Mouse (Mus musculus): ENCODE data around the gene Sspo. TPM values are rescaled to one million over a fixed set of nuclear protein-coding genes. Genes with fewer than 3 reads are reported as not detected.

Gene Sspo
- total RNA-seq, 2 experiments from 2014 or later, result 0.56 to 0.74 TPM

DNA sequence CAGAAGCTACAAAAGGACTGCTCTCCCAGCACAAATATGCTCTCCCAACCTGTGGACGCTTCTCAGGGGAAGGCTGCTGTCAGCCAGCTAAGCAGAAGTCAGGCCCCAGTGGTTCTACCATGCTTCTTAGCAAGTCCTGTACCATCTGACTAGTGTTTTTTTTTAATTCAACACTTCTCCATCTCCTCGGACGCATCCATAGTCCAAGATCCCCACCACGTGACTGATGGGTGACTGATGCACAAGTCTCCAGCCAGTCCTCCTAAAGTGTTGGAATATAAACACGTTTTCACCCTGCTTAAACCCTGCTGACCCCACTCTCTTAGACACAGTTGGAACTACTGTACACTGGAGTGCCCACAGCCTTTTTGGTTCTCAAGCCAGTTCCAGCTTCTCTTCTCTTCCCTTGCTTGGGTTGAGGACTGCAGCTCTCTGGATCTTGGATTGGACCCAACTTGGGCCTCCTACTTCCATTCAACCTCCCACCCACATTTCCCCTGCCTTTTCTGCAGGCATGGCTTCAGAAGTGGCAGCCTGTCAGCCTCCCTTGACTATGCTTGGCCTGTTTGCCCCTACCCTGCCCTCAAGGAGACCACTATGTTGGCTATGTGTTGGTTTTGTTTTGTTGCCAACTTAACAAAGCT, 12.2 kb upstream of the Sspo start:
- DNase-seq (ENCODE audit: low spot score in 2 of 2), result peak in 1 of 2 experiments; percentile 32

DNA sequence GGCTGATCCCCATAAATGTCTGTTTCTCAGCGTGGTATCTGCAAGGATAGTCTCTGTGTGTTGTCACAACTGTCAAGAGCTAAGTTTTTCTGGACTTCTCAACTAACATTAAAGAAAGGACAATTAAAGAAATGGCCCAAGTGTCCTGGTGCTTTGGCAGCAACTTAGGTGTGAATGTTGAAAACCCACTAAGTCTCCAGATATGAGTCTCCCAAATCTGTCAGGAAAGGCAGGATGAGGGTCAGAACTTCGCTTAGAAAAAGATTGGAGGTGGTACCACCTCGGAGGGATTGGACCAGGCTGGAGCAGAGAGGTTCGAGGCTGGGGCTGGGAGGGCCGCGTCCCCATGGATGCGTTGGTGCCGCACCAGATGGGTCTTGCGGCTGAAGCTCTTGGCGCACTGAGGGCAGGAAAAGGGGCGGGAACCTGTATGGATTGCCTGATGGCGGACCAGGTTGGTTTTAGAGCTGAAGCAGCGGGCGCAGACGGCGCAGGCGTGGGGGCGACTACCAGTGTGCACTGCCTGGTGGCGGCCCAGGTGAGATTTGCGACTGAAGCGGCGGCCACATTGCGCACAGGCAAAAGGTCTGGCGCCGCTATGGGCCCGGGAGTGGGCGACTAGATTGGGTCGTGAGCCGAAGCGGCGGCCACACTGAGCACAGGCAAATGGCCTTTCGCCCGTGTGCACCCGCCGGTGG, 10.2 kb upstream of the Sspo start:
- DNase-seq (ENCODE audit: low spot score in 2 of 2), result no peak

DNA sequence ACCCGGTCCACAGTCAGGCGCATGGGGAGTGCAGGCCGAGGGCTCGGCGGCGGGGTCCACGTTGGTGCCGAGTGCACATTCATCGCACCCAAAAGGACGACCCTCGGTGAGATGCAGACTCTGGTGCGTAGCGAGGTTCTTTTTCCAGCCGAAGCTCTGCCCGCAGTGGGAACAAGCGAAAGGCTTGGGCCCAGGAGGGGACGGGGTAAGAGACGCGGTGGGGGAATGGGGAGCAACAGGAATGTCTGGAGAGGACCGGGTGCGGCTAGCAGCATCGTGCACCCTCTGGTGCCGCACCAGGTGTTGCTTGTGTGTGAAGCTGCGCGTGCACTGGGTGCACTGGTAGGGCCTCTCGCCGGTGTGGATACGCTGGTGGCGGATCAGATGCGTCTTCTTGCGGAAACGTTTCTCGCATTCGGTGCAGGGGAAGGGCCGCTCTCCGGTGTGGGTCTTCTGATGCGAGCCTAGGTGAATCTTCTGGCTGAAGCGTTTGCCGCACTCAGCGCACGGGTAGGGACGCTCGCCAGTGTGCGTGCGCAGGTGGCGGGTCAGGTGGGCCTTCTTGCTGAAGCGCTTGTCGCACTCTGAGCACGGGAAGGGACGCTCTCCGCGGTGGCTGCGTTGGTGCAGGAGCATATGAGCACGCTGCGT, 9.4 kb upstream of the Sspo start:
- DNase-seq (ENCODE audit: low spot score in 2 of 2), result no peak

DNA sequence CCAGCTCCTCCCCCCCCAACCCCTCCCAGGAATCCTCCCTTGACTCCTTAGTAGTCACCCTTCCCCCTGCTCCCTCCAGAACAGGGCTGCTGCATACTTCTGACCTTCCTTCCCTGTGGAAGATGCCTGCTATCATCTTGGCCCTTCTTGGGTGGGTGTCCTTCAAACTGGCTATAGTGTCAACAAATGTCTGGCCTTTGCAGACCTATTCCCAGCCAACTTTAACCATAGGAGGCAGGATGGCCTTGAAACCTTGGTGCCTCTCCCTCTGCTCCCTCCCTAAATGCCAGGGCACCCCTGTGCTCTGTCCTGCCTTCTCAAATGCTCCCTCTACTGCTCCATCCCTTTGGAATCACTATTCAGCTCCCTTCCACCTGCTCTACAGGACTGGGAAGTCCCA, 8.4 kb upstream of the Sspo start:
- no peak for DNase-seq (ENCODE audit: low spot score in 2 of 2)

DNA sequence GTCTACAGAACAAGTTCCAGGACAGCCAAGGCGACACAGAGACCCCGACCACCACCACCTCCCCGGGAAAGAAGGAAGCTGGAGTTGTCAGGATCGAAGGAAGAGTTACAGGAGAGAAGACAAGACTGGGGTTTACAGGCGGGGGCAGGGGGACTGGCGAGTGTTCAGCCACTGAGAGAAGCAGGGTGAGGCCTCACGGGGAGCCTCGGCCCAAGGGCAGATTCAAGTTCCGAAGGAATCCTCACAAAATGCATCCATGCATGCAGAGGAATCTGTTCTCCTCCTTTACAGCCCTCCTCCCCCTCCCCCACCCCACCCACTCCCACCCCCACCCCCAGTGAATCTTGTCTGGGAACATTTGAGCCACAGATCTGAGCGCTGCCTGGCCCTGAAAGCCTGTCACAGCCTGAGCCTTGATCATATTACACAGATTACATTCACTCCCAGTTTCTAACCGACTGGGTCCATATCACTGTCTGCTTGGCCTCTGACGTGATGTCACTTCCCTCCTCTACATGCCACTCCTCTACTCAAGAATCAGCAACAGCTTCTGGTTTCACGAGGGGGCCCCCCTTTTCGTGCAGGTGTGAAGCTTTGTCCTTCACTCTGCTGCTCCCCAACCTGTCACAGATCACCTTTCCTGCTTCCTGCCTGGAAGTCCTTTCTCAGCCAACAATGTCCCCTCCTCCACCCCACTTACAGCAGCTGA, 7.6 kb upstream of the Sspo start:
- DNase-seq (ENCODE audit: low spot score in 2 of 2), result no peak

DNA sequence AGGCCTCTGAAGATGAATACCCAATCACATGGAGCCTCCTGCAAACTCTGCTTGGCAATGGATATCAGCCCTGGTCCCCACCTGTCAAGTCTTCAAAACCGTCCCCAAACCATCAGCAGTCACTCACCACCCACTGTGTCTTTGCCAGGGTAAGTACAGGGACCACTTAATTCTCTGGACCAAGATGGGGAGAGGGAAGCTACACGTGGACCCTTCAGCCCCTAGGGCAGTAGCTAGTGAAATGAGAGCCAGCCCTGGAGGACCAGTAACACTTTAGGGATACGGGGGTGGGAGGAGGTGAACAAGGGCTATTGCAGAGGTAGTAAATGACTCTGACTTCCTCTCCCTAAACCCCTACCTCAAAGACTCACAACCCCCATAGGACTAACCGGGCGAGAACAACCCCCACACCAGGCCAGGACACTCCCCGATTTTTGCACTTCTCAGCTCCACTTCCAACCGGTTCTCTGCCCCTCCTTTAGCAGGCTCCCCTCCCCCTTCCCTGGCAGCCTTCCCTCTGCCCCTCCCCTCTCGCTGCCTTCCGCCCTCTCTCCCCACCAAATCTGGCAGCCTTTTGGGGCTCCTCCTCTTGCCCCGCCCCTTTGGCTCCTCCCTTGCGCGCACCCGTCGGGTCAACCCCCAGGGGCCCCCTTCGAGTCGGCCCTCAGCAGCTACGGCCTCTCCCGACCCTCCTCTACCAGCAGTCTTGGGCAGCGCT, 4.3 kb upstream of the Sspo start:
- DNase-seq (ENCODE audit: low spot score in 2 of 2), result peak; percentile 84 to 86

DNA sequence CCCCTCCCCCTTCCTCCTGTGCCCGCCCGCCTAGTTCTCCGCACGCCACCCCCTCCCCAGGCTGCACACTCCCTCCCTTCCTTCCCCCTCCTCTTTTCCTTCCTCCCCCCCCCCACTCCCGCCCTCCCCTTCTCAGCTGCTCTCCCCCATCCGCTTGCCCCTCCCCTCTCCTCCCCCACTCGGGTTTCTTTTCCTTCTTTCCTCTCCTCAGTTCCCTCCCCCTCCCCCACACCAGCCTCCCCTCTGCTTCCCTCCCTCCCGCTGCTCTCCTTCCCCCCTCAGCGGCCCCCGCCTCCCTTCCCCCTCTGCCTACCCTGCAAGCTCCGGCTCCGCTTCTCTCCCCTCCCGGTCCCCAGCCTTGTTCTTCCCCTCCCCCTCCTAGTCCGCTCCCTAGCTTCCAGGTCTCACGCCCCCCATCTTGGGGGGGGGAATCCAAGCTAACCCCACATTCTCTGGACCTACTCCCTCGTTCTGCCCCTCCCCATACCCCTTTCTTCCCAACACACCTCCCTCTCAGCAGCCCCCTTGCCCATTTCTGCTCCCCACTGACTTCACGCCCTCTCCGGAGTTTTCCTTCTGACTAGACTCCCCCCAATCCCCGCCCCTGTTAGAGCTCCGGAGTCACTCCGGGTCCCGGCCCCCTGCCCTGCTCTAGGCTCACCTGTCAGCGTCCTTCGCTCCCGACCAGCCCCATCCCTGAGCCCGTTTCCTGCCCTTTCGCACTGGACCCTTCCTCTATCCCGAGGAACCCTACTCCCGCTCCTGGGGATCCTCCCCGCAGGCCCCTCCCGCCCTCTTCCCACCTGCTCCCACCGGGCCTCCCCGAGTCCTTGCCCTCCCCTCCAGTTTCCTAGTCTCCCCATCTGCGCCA, 3.5 kb upstream of the Sspo start:
- DNase-seq (ENCODE audit: low spot score in 2 of 2), result no peak

DNA sequence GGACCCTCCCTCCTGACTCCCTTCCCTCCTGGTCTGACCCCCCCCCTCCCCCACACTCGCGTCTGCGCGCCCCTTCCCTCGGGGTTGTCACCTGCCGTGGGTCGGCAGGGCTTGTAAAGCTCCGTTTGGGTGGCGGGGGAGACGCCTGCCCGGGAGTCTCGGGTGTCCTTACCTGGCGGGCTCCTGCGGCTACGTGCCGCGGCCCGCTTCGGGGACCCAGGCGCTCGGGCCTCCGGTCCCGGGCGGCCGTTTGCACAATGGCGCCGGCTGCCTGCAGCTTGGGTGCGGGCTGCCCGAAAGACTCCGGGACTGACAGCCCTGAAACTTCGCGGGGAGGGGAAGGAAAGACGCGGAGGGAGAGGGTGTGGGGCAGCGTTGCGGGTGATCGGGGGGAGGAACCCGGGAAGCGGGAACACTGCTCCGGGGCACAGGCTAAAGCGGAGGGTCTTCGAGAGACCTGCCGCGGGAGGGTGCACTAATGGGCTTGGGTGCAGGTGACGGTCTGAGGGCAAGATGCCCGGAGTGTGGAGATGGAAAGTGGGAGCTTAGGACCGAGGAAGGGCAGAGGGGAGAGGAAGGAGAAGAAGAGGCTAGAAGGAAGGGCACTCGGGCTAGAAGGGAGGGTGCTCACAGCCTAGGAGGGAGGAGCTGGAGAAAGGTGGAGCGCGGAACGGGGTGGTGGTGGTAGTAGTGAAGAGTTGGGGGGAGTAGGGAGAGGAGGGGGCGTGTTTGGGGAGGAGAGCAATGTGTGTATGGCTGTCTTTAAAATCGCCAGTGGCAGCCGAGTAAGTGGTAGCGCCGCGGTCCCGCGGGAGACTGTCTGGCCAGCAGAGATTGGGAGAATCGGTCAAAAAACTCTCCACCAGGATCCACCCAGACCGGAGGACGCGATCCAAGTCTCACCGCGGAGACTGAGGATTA, 2.6 kb upstream of the Sspo start, which contains the start of gene Zfp467:
Gene Zfp467 (minus strand): TSS at position 645 of the 921 bp plus-strand sequence.
- DNase-seq (ENCODE audit: low spot score in 2 of 2), result peak in 1 of 2 experiments; percentile 43

DNA sequence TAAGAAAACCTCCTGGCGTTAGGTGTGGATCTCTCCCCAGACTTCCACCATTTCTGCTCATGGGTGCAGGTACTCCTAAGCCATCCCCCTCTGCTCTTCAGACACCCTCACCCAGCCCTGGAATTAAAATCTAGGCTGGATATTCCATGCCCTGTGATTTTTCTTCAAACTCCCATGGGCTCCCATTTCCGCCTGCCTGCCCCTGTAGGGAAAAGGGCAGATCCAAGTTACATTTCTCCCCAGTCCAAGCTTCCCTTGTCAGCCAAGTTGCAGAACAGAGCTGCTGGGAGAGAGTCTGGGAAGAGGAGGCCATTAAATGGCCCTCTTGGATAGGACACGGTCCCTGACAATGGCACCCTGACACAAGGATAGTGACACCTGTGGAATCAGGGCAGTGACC, 1.8 kb upstream of the Sspo start:
- DNase-seq (ENCODE audit: low spot score in 2 of 2), result no peak

DNA sequence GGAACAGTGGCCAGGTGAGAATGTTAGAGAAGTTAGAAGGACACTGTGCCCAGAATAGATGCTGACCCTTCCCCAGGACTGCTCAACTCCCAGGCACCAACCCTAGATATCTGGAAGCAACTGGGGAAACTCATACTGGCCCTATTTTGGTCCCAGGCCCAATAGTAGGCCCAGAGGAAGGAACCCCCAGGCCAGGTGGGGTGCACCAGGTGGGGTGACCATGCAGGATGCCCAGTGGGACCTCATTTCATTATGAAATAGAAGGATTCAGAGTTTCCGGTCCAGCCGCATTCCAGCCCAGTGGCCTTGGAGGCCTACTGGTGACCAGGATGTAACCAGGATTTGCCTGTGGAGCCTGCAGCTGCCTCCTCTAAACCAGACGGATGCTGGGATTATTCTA, 1.1 kb upstream of the Sspo start:
- no peak for DNase-seq (ENCODE audit: low spot score in 2 of 2)

DNA sequence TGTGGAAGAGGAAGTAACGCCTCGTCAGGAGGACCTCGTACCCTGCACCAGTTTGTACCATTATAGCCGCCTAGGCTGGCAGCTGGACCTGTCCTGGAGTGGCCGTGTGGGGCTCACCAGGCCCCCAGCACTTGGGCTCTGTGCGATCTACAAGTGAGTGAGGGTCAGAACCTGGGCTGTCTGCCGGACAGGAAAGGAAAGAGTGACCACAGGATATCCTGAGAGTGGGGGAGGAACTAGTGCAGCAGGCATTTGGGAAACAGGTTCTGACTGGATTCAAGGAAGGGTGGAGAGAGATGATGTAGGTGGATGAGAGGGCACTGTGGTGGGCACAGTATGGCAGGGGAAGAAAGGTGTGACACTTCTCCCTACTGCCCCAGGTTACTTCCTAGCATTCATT, 498 bp downstream of the Sspo start:
- DNase-seq (ENCODE audit: low spot score in 2 of 2), result no peak

DNA sequence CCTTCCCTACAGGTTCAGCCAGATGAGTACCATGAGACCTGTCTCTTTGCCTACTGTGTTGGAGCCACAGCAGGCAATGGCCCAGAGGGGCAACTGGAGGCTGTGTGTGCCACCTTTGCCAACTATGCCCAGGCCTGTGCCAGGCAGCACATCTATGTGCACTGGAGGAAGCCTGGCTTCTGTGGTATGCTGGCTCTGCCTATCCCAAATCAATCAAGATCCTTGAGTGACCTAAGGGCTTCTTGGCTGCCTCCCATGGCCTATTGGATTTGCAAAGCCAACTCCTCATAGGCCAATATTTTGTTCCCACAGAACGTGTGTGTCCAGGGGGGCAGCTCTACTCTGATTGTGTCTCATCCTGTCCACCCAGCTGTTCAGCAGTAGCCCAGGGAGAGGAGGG, 4.1 kb downstream of the Sspo start:
- no peak for DNase-seq (ENCODE audit: low spot score in 2 of 2)

DNA sequence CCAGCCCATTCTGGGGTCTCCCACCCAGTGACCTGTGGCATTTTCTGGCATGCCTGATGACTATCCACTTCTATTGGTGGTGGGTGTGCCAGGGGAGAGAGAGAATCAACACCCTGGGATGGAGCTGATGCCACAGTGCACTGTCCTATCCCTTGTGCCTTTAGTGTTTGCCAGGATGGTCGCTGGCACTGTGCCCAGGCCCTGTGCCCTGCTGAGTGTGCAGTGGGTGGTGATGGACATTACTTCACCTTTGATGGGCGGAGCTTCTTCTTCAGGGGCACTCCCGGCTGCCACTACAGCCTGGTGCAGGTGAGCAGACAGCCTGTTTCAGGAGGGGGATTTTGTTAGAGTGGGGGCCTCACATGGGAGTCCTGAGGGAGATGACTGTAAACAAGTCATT, 4.7 kb downstream of the Sspo start:
- no peak for DNase-seq (ENCODE audit: low spot score in 2 of 2)

DNA sequence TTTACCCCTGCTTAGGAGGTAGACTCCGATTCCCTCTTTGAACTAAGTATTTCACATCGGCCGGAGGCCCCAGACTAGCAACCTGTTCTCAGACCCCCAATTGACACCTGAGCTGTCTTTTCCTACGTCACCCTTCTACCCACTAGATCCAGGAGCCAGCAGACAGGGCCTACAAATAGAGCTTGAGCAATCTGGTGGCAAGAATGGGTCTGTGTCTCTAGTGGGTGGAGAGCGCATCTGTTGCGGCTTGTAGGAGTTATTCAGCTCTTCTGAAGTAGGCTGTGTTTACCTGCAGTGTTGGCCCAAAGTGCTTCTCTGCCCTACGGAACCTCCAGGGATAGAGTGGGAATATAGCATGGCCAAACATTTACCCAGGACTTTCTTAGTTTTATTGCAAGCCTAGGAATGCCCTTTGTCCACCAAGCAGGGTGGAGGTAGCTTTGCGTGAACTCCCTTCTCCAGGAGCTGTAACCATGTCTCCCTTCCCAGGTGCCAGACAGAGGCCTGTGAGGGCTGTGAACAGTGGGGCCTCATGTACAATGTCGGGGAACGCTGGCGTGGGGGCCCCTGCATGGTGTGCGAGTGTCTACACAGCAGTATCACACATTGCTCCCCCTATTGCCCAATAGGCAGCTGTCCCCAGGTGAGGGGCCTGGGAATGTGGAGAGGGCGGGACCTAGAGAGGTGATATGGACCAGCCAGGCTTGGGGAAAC, 17.1 kb downstream of the Sspo start:
- peak; percentile 19 to 40 for DNase-seq (ENCODE audit: low spot score in 2 of 2)

DNA sequence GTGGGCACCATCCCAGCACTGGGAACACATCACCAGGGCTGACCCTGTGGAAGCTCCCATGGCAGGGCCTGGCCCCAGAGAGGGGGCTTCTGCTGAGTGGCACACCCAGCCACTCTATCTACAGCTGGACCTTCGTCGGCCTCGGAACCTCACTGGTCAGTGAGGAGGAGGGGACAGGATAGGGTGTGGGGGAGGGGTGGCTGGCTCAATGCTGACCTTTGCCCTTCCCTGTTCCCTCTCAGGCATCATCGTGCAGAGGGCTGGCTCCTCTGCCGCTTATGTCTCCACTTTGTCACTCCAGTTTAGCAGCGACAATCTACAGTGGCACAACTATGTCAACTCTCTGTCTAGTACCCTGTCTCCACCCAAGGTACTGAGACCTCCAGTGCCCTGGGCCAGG, 18.7 kb downstream of the Sspo start:
- no peak for DNase-seq (ENCODE audit: low spot score in 2 of 2)

DNA sequence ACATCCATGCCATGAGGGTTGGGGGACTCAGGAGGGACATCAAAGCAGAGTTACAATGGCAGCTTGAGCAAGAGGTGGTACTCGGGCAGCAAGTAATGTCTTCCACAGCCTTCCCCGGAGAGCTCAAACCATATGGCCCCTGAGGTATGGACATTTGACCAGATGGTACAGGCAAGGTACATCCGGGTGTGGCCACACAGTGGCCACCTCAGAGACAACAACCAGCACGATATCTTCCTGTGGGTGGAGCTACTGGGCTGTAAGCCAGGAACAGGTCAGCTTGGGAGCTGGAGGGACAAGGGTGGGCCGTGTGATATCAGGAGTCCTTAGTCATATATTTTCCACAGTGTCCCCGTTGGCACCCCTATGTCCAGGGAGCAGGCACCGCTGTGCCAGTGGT, 19.5 kb downstream of the Sspo start:
- no peak for DNase-seq (ENCODE audit: low spot score in 2 of 2)

DNA sequence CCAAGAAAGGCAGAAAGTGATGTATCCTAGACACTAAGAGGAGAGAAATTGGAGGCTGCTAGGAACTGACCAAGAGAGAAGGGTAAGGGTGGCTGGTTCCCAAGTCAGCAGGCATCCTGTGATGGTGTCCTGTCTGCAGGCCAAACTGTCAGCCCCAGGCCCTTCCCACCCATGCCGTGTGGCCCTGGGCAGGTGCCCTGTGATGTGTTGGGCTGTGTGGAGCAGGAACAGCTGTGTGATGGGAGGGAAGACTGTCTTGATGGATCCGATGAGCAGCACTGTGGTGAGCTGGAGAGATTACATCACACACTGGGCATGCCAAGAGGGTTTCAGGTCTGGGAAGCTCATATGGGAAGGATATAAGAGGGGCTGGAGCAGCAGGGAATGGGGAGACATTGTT, 22.7 kb downstream of the Sspo start:
- no peak for DNase-seq (ENCODE audit: low spot score in 2 of 2)

DNA sequence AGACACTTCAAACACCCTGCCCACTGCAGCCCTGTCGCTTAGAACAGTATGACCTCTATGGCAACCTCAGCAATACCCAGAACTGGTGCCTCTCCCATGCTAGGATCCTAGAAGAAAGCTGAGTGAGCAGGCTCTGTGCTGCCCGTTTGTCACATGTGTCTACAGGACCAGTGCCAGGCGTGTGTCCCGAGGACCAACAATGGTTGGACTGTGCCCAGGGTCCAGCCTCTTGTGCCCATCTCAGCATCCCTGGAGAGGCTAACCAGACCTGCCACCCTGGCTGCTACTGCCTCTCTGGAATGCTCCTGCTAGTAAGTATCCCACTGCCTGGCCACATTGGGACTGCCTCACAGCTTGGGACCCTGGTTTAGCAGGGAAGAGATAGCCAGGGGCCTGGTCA, 30.4 kb downstream of the Sspo start:
- peak in 1 of 2 experiments; percentile 24 for DNase-seq (ENCODE audit: low spot score in 2 of 2)

DNA sequence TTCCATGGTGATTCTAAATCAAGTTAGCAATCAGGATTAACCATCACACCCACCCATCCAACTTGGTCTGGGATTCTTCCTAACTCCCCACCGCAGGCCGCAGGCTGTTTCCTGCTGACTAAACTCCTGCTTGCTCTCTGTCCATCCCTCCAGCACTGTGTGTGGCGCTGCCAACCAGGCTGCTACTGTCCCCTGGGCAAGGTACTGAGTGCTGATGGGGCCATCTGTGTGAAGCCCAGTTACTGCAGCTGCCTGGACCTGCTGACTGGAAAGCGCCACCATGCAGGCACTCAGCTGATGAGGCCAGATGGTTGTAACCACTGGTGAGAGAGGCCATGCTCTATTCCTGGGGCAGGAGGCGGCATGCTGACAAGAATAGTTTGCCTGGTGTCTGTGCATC, 34.5 kb downstream of the Sspo start:
- no peak for DNase-seq (ENCODE audit: low spot score in 2 of 2)

All from layer of hippocampus, adult 18-20 months (tissue).